Mouse (Mus musculus) forelimb bud, embryonic 11.5 days (tissue): Measurements from ENCODE around the gene Il1rap.

ENCODE experiments used
- DNase-seq: peaks from one replicate; pipeline ENCODE4 v3.0.0-alpha.2; 2012; ENCODE audit warnings: low read depth, low spot score

Gene Il1rap

DNA sequence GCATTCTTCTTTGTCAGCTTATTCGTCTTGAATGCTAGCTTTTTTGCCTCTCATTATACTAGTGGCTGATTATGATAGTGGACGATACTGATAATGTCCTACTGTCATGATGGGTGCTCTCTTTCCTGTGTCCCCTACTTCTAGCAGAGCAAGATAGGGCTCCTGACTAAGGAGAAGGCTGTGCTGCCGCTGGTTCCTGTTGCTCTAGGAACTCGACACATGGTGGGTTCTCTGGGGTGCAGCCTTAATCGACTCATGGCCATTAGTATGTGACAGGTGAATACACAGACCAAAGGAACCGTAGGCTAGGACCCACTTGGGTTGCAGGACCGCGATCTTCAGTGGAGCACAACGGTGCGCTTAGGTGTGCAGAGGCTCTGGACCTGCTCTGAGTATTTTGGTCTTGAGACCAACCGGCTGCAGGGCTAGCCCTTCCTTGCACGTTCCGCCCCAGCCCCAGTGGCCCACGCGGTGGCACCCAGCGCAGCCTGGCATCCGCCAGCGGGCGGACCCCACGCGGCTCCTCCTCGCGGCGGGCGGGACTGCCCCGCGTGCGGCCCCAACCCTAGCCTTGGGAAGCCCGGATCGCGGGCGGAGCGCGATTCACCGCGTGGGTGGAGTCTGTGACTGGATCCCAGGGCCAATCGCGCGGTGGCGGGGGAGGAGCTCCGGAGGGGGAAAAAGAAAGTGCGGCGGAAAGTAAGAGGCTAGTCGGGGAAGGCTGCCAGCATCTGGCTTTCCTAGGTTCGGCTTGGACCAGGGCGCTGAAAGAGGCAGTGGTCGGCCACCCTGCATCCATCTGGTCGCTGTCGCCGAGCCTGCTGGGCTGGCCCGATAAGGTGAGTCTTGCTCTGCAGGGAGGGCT lies at the start of gene Il1rap:
Il1rap (plus strand) TSS at position 657 of the 865 bp plus-strand sequence.
- peak; percentile 85 for DNase-seq

DNA sequence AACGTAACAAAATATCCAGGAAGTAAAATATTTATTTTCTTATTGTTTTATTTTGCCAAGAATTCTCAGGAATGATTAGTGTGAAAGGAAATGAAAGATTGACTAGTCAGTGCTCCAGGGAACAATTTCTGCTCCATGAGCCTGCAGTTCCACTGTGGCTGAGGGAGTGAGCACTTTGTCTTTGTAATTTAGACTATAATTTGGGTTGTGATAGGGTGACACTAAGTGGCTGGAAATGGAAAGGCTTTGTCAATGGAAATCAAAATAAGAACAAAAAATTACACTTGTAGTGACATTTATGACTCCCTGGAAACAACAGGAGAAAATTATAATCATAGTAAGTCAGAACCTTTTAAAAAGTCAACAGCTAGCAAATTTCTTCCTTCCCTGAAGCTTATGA lies 49.2 kb upstream of the Il1rap start:
- DNase-seq = no peak

DNA sequence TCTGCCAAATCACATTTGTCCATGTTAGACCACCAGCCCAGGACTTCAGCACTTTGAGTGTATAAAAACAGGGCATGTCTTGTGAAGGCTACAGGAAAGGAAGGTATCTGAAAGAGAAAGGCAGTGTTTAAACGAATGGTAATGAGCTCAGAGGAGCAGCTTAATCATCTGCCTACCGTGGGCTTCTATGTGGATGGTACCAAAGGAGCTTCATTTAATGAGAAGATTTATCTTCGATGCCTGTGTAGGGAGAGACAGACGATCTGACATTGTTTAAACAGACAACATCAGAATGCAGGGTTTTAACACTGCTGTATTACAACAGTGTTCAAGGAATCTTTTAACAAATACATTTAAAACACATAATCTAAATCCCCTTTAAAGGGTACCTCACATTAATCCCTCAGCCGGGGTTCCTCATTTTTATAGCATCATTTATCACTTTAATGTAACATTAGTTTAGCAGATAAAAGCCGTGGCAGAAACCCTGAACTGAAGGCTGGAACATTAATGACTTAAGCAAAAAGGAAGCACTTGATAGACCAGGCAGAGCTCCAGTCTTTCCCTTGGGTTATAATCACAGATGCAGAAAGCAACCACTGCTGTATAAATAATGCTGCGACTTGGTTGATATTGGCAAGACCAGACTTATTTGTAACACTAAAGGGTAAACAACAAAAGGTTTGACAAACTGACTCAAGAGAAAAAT lies 35.2 kb upstream of the Il1rap start:
- no peak for DNase-seq

DNA sequence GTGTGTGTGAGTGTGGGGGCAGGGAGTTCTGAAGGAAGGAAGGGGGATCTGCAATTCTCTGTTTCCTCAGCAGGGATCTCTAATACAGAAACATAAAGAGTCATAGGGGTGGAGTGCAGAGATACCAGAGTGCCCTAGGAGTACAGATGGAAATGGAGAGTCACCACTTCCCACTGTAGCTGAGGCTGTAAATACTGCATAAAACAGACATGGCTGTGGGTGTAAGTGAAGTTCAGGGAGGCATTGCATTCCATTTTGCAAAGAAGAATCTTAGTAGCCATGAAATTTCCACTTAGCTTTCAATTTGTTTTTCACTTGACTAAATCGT lies 34.7 kb upstream of the Il1rap start:
- no peak for DNase-seq

DNA sequence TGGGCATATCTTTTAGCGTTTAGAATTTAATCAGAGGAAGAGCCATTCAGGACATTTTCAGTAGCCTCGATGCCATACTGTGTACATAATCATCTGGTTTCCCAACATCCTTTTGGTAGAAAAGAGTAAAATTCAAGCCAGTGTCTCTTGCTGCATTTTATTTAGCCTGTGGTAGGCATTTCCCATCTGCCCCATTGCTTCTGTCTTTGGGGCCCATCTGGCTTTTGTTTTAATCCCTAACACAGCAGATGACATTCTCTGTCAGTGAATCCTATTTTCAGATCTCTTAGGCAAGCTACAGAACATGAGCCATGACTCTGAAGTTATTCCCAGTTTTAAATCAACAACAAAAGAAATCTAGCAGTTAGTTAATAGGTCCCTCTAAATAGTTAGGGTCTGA lies 32.3 kb upstream of the Il1rap start:
- DNase-seq = no peak

DNA sequence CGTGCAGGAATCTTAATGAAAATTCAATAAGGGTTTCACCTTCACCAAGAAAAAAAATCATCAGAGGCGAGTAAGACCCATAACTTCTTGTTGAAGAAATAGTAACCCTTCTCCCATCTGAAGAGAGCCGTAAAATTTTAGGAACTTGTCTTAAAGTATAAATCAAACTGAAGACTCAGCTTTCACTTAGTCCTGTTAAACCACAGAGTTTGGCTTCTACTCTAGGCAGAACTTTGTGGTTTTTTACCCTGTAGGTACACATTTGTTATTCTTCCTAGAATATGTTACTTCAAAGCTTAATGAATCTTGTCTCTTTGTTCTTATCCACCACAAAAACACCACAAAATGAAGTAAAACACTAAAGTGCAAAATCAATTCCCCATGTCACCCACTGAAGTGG lies 29.3 kb upstream of the Il1rap start:
- no peak for DNase-seq

DNA sequence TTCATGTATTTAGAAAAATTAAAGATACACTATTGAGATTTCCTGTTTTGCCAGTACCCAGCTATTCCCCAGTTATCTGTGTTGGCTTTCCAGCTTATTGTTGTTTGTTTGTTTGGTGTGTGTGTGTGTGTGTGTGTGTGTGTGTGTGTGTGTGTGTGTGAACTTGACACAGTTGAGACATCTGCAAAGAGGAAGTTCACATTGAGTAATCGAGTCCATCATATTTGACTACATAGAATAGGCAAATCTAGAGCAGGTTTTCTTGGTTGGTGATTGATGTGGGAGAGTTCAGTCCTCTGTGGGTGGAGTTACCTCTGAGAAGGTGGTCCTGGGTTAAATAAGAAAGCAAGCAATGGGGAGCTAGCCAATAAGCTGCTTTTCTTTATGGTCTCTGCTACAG lies 22.7 kb upstream of the Il1rap start:
- no peak for DNase-seq

DNA sequence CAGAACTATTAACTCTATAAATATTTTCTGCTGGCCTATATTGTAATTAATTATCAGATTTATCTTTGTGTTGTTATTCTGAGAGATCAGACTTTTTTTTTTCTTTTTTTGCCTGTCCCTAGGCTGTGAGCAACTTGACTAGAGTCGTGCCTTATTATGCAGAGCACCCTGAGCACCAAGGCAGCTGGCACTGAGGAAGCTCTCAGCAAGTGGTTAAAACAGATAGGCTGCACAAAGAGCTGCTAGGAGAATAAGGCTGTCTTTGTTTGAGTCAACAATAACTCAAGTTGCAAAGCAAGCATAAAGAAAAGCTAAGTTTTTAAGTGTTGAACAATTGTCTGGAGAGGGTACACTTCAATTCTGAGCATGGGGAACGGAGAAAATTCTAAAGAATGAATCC lies 19.8 kb upstream of the Il1rap start:
- no peak for DNase-seq

DNA sequence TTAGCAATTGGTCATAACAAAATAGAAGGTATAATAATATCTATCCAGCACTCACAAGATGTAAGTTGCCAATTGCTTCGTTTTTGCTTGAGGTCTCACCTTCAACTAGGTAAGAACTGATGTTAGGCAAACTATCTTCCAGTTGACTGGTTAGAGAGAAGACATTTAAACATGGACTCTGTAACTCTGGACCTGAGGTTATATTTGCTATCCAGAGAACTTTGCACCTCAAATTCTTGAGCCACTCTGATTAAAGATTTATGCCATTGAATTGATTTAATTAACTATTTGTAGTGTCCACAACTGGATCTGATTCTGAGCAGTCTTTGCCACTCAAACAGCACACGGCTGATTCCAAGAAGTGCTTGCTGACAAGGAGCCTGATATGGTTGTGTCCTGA lies 18.7 kb upstream of the Il1rap start:
- no peak for DNase-seq

DNA sequence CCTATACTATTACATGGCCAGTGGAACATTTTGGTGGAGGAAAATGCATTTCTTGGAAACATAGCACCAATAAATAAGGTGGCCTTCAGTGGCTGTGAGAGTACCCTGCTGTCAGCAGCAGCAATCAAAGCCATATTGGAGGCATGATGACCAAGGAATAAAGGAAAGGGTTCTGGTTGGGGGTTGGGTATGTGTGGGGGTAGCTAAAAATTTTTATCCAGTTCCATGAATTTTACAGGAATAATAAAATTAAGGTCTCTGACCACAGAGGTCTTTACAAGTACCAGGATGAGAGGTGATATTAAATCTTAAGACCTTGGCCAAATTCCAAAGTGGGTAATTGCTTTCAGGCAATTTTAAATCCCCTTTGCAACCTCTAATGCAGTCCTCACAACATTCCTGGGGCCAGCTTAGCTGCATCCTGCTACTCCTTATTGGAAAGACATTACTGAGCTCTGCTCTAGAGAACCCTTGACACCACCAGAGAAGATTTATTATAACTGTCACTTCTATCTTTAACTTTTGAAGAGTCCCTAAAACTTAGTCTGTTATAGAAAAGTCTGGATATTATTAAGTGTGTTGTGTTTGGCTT lies 12.0 kb upstream of the Il1rap start:
- DNase-seq = no peak

DNA sequence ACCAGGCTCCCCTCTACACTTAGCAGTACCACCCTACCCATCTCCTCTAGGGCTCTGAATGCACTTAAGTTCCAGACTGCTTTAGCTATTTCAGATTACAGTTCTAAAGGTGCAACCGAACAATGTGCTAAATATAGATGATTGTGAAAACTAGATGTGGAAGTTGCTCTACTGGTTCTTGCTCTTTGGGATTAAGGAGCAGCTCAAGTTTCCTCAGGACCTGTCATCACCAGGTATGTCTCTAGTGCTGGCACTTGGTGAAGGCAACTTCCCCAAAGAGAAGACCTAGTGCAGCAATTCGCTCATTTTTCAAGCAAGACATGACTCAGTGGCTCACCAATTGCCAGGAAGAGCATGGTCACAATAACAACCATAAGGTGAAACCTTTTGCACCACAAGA lies 9.7 kb upstream of the Il1rap start:
- DNase-seq = no peak

DNA sequence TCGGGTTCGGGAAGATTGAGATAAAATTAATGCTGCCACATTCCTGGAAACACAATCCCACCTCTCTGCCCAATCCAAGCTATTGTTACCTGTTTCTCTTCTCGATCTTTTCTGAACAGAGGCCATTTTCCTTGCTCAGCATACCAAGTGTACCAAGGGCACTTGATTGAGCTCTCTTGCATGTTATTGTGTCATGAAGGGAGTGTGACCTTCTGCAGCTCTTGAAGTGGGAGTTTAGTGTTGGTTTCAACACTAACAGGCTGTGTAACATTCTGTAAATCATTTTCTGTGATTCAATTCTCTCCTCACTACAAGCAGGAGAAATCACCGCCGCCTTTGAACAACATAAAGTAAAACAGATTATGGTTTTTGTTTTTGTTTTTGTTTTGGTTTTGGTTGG lies 7.3 kb upstream of the Il1rap start:
- DNase-seq = no peak

DNA sequence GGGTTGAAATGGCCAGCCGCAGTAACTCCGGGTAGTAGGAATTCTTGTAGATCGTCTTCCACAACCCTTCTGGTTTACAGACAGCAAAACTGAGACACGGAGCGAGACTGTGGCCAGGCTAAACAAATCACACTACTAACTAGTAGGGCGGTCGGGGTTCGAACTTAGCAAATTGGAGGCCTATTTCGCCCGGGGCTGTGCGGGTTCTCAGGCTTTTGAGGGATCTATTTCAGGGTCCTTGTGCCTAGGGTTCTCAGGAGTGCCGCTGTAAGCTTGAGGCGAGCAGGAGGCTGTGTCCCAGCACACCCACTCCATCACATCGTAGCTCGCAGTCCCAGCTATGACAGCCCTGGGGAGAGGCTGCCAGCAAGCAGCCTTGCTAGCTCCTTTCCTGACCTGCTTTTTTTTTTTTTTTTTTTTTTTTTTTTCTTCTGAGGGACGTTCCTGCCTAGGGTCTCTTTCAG lies 441 bp downstream of the Il1rap start:
- DNase-seq = peak; percentile 49

DNA sequence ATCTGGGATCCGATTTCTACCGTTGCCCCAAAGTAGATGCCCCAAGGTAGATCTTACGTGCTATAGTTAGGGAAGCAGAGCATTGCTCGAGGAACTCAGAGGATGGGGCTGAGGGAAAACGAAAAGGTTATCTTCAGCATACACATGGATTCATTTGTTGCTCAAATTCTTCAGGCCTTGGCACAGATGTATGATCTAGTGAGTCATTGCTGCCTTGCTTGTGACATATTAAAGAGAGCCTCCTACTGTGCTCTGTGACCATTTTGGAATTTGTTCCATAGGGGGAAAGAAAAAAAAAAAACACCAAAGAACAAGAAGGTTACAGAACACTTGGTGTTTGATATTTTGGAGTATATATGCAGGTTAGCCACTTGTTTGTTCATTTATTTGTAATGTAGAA lies 4.3 kb downstream of the Il1rap start:
- no peak for DNase-seq

DNA sequence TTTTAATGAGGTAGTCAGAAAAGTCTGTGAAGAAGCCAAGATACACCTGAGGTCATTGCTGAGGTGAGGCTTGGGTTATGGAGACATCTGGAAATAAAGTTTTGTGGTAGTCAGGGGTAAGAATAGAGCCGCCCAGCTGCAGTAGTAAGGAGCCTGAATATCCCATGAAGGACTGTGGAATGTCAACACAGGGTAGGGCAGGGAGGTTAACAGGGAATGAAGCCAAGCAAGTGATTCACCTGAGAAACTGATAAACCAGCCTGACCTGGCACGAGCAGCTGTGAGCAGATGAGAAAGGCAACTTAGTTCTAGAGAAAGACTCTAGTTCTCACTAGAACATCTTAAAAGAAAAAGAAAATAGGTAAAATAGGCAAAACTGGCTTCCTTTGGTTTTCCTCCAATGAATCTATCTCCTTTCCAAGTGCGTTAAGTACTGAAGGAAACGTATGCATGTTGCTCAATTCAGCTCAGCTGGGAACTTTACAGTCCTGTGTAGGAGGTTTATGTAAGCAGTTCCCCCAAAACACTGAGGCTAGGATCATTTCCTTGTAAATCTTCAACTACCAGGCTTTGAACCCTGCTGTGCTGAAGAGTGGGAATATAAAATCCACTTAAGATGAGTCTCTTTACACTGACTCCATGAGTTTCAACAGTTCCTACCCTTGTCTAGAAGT lies 9.5 kb downstream of the Il1rap start:
- no peak for DNase-seq

DNA sequence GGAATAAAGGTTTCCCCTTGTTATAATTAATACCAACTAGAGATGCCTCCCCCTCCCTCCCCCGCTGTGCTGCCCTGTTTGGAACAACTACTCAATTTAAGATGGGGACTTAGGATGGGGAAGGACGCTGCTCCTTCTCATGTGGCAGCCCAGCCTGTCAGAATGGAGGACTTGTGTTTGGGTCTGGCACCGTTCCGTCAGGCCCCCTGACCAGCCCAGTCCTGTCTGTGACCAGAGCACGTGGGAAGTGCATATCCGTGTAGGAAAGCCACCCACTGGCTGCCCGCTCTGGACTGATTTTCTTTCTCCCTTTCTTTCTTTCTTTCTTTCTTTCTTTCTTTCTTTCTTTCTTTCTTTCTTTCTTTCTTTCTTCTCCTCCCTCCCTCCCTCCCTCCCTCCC lies 14.9 kb downstream of the Il1rap start:
- no peak for DNase-seq

DNA sequence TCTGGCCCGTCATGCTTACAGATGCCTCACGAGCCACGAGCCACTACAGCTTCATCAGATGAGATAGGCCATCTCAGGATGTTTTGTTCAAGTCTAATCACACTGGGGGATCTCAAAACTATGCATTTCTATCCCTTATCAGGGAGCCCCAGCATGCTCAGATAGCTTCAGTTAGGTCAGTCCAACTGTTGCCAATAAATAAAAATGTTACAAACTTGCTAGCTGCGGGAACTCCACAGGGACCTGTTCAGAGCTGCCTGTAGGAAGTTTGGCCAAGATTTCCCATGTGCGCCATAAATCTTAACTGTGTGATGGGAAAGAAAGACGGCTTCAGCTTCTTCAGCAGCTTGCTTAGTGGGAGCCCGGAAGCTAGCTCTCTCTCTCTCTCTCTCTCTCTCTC lies 15.8 kb downstream of the Il1rap start:
- DNase-seq = no peak

DNA sequence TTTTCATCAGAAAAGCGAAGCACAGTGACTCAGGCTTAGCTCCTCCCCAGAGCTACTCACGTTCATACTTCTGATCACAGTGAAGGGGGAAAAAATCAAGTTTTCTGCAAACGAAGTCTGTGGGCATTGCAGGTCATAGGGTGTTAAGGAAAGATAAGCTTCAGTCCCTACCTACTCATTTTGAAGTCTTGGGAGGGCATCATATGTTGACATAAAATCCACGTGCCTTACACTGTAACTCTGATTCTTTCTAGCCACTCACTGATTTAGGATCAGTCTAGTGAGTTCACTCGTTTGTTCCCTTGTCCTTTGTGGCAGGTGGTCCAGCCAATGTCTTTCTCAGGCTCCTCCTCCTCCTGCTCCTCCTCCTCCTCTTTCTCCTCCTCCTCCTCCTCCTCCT lies 17.1 kb downstream of the Il1rap start:
- DNase-seq = no peak

DNA sequence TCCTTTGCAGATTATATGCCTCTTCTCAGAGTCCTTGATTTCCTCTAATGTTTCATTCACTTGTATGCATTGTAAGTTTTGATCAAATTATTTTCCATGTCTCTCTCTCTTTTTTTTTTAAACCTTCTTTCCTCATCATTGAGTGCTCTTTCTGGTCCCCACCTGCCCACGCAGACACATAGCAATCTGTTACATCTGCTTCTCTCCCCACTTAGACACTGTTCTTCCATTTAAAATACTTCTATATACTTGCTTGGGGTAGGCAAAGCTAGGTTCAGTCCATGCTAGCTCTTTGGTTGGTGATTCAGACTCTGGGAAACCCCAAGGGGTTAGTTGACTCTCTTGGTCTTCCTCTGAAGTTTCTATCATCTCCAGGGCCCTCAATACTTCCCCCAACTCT lies 20.0 kb downstream of the Il1rap start:
- DNase-seq = no peak

DNA sequence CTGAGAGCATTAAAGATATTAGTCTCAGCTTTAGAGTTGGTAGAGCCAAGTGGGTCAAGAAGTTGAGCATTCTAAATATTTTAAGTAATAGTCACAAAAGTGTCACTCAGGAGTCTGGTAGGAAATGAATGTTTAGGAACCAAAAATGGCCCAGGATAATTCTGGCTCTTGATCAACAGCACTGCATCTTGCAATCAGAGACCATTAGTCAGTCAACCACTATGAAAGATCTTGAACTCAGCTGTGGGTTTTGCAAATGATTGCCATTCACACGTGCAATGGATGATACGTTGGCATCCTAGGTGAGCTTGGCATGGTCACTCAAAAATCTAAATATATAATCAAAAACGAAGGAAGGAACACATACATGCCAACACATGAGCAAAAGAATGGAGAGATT lies 23.1 kb downstream of the Il1rap start:
- no peak for DNase-seq

DNA sequence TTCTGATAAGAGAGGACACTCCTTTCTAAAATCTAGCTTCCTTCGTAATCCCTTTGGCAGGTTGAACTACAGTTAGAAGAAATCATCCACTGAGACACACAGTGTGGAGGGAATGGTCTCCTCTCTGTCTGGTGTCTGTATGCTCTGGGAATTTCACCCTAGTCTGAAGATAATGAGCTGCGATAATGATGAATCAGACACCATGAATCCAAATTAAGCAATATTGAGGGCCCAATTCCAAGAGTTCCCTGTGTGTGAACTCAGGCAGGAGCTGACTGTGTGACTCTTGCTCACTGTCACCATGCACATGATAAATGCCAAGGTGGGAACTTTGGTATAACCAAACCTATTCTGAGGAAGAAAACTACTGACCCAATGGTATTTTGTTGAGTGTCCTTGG lies 26.5 kb downstream of the Il1rap start:
- DNase-seq = no peak

DNA sequence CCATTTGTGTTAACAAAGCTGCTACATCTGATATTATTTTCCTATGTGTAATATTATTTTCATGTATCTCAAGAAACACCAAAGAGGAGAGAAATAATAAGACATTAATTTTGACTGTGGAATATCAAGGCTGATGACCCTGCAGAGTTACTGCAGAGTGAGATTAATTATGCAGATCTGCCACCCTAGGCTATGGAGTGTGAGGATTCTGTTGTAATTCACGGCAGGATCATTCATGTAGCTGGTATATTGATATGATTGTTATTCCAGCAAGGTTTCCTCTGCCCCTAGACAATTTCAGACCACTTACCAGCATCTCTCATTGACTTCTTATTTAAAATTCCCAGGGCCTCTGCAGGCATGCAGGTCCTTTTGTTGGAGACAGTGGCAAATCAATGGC lies 29.0 kb downstream of the Il1rap start:
- no peak for DNase-seq
